ENCODE assay signal across 8 mouse cellular contexts in genomic region chr3:37738171-37738950, GRCm38 (mm10). TPM values are rescaled to one million over a fixed set of nuclear protein-coding genes. Genes with fewer than 3 reads are reported as not detected.
DNase-seq lines count a peak whose midpoint lies in the region; ATAC-seq lines count a peak whose summit lies in the region.
"Had no signal": no experiment of that assay in that cellular context is flagged by ENCODE, and none has a peak within 500 bp of the region (broad histone marks: within the 10 kb centered on the region; RNA-seq: fewer than 3 reads in every experiment).

No protein-coding gene starts in this region.

- no peak overlapping the region for H3K9ac ChIP-seq in hindbrain, embryonic 13.5 days
- H3K9ac ChIP-seq in hindbrain, embryonic 12.5 days, result no peak overlapping the region
- no peak overlapping the region for H3K9ac ChIP-seq in midbrain, embryonic 15.5 days
- no peak overlapping the region for H3K9ac ChIP-seq in midbrain, embryonic 11.5 days (ENCODE audit: low read length)
- no peak overlapping the region for H3K9ac ChIP-seq in embryonic facial prominence, embryonic 14.5 days (ENCODE audit: low read depth, low read length)
- H3K9ac ChIP-seq in limb, embryonic 15.5 days, result no peak overlapping the region
- H3K9ac ChIP-seq: neural tube, embryonic 12.5 days had no signal

- H3K27me3 ChIP-seq in hindbrain, embryonic 13.5 days, result no peaks in the 10 kb centered on the region
- no peaks in the 10 kb centered on the region; the same call in 1 of the 2 replicates for H3K27me3 ChIP-seq in hindbrain, embryonic 12.5 days
- no peaks in the 10 kb centered on the region for H3K27me3 ChIP-seq in midbrain, embryonic 15.5 days (replicated peaks)
- H3K27me3 ChIP-seq in midbrain, embryonic 11.5 days (ENCODE audit: control insufficient read depth, insufficient read depth, low read length), result no peaks in the 10 kb centered on the region
- no peaks in the 10 kb centered on the region for H3K27me3 ChIP-seq in embryonic facial prominence, embryonic 14.5 days (replicated peaks; ENCODE audit: control insufficient read depth, insufficient read depth, low read length)
- H3K27me3 ChIP-seq in limb, embryonic 15.5 days, result no peaks in the 10 kb centered on the region
- H3K27me3 ChIP-seq: neural tube, embryonic 12.5 days had no signal

- peak; percentile 28; the same call in 1 of the 2 replicates for ATAC-seq in hindbrain, embryonic 13.5 days (ENCODE audit: low FRiP score)
- no peak for ATAC-seq in hindbrain, embryonic 12.5 days (ENCODE audit: low FRiP score)
- peak; percentile 48; the same call in 1 of the 2 replicates for ATAC-seq in midbrain, embryonic 15.5 days (replicated peaks)
- no peak for ATAC-seq in midbrain, embryonic 11.5 days (ENCODE audit: low FRiP score)
- no peak for ATAC-seq in embryonic facial prominence, embryonic 14.5 days (ENCODE audit: low read depth)
- no peak for ATAC-seq in limb, embryonic 15.5 days (ENCODE audit: insufficient number of reproducible peaks, low FRiP score, low TSS enrichment, low read depth)

- H3K27ac ChIP-seq in hindbrain, embryonic 13.5 days, result no peak overlapping the region
- H3K27ac ChIP-seq in hindbrain, embryonic 12.5 days, result no peak overlapping the region
- no peak overlapping the region for H3K27ac ChIP-seq in midbrain, embryonic 15.5 days
- H3K27ac ChIP-seq in midbrain, embryonic 11.5 days (ENCODE audit: low read depth, low read length), result no peak overlapping the region
- H3K27ac ChIP-seq in embryonic facial prominence, embryonic 14.5 days (replicated peaks; ENCODE audit: low read depth, low read length), result peak overlapping the region; percentile 39; the same call in 1 of the 2 replicates
- peak overlapping the region; percentile 70 for H3K27ac ChIP-seq in limb, embryonic 15.5 days
- H3K27ac ChIP-seq: neural tube, embryonic 12.5 days had no signal

- no peaks in the 10 kb centered on the region for H3K9me3 ChIP-seq in hindbrain, embryonic 13.5 days
- no peaks in the 10 kb centered on the region for H3K9me3 ChIP-seq in hindbrain, embryonic 12.5 days (replicated peaks)
- no peaks in the 10 kb centered on the region for H3K9me3 ChIP-seq in midbrain, embryonic 15.5 days
- H3K9me3 ChIP-seq in midbrain, embryonic 11.5 days (ENCODE audit: control insufficient read depth, low read length), result no peaks in the 10 kb centered on the region
- H3K9me3 ChIP-seq in embryonic facial prominence, embryonic 14.5 days (ENCODE audit: control insufficient read depth, low read length), result no peaks in the 10 kb centered on the region
- no peaks in the 10 kb centered on the region for H3K9me3 ChIP-seq in limb, embryonic 15.5 days
- H3K9me3 ChIP-seq: neural tube, embryonic 12.5 days had no signal

- H3K4me3 ChIP-seq in hindbrain, embryonic 13.5 days, result no peak overlapping the region
- no peak overlapping the region for H3K4me3 ChIP-seq in hindbrain, embryonic 12.5 days
- no peak overlapping the region for H3K4me3 ChIP-seq in midbrain, embryonic 15.5 days
- H3K4me3 ChIP-seq in midbrain, embryonic 11.5 days (ENCODE audit: low read depth, low read length), result no peak overlapping the region
- H3K4me3 ChIP-seq in embryonic facial prominence, embryonic 14.5 days (ENCODE audit: low read depth, low read length), result no peak overlapping the region
- no peak overlapping the region for H3K4me3 ChIP-seq in limb, embryonic 15.5 days
- H3K4me3 ChIP-seq: neural tube, embryonic 12.5 days had no signal

- DNase-seq in midbrain, embryonic 11.5 days (ENCODE audit: low spot score, missing footprints), result no peak
- DNase-seq in embryonic facial prominence, embryonic 14.5 days (ENCODE audit: low spot score), result no peak
- DNase-seq in spleen, adult 18-20 months, result no peak

- peaks cover 21% of the 10 kb centered on the region for H3K4me1 ChIP-seq in hindbrain, embryonic 13.5 days (replicated peaks)
- peaks cover 9% of the 10 kb centered on the region; the same call in 1 of the 2 replicates for H3K4me1 ChIP-seq in hindbrain, embryonic 12.5 days
- 0 out of 2 replicates have a peak, but pooled peaks cover 4% of the 10 kb centered on the region for H3K4me1 ChIP-seq in midbrain, embryonic 15.5 days
- H3K4me1 ChIP-seq in midbrain, embryonic 11.5 days (ENCODE audit: control insufficient read depth, insufficient read depth, low read length), result no peaks in the 10 kb centered on the region
- peaks cover 26% of the 10 kb centered on the region for H3K4me1 ChIP-seq in embryonic facial prominence, embryonic 14.5 days (ENCODE audit: control insufficient read depth, insufficient read depth, low read length)
- H3K4me1 ChIP-seq in limb, embryonic 15.5 days, result peaks cover 27% of the 10 kb centered on the region
- H3K4me1 ChIP-seq: neural tube, embryonic 12.5 days had no signal

- H3K4me2 ChIP-seq in hindbrain, embryonic 13.5 days, result no peak overlapping the region
- H3K4me2 ChIP-seq in hindbrain, embryonic 12.5 days (replicated peaks), result no peak overlapping the region
- no peak overlapping the region for H3K4me2 ChIP-seq in midbrain, embryonic 15.5 days
- H3K4me2 ChIP-seq in midbrain, embryonic 11.5 days, result no peak overlapping the region
- no peak overlapping the region for H3K4me2 ChIP-seq in embryonic facial prominence, embryonic 14.5 days (ENCODE audit: low read depth, low read length)
- no peak overlapping the region for H3K4me2 ChIP-seq in limb, embryonic 15.5 days
- H3K4me2 ChIP-seq: neural tube, embryonic 12.5 days had no signal

- WGBS in hindbrain, embryonic 13.5 days, result 72% methylated on average over 17 of the region's 17 CpGs
- WGBS in hindbrain, embryonic 12.5 days, result 80% methylated on average over 17 of the region's 17 CpGs
- 70% methylated on average over 17 of the region's 17 CpGs for WGBS in midbrain, embryonic 15.5 days
- 88% methylated on average over 17 of the region's 17 CpGs for WGBS in midbrain, embryonic 11.5 days
- 74% methylated on average over 17 of the region's 17 CpGs for WGBS in embryonic facial prominence, embryonic 14.5 days
- WGBS in limb, embryonic 15.5 days, result 46% methylated on average over 17 of the region's 17 CpGs

- H3K36me3 ChIP-seq in hindbrain, embryonic 13.5 days, result no peaks in the 10 kb centered on the region
- no peaks in the 10 kb centered on the region for H3K36me3 ChIP-seq in hindbrain, embryonic 12.5 days
- H3K36me3 ChIP-seq in midbrain, embryonic 15.5 days (replicated peaks), result no peaks in the 10 kb centered on the region
- H3K36me3 ChIP-seq in midbrain, embryonic 11.5 days (ENCODE audit: control insufficient read depth, insufficient read depth, low read length), result no peaks in the 10 kb centered on the region
- no peaks in the 10 kb centered on the region for H3K36me3 ChIP-seq in embryonic facial prominence, embryonic 14.5 days (ENCODE audit: control insufficient read depth, insufficient read depth, low read length)
- H3K36me3 ChIP-seq in limb, embryonic 15.5 days, result no peaks in the 10 kb centered on the region
- H3K36me3 ChIP-seq: neural tube, embryonic 12.5 days had no signal

RNA-seq across cellular contexts. Expression of gene Gm5148, which starts 14.1 kb away (rescaled TPM):
- 8.5 and 10.7 TPM in 2 replicates for polyA plus RNA-seq in hindbrain, embryonic 13.5 days (2015; fragmentation: Nextera tagmentation; extraction: Ambion mirVana)
- polyA plus RNA-seq in hindbrain, embryonic 12.5 days (2016; fragmentation: Nextera tagmentation; extraction: Ambion mirVana), result 3.9 and 4.0 TPM in 2 replicates
- polyA plus RNA-seq in midbrain, embryonic 15.5 days (2015; fragmentation: Nextera tagmentation; extraction: Ambion mirVana), result 12.4 and 15.4 TPM in 2 replicates
- 1.9 and 3.7 TPM in 2 replicates for polyA plus RNA-seq in midbrain, embryonic 11.5 days (2014; fragmentation: Nextera tagmentation; extraction: Ambion mirVana)
- 5.6 and 5.8 TPM in 2 replicates for polyA plus RNA-seq in embryonic facial prominence, embryonic 14.5 days (2014; fragmentation: Nextera tagmentation; extraction: Ambion mirVana)
- 4.8 and 5.4 TPM in 2 replicates for polyA plus RNA-seq in limb, embryonic 15.5 days (2015; fragmentation: Nextera tagmentation; extraction: Ambion mirVana)

Comparison
In these comparisons a context has a peak if more than half of its experiments do, and no peak if none do; other contexts are left out.
1. ATAC-seq: peak in hindbrain, embryonic 13.5 days (single experiment) and midbrain, embryonic 15.5 days (single experiment); none in hindbrain, embryonic 12.5 days (single experiment), midbrain, embryonic 11.5 days (single experiment), embryonic facial prominence, embryonic 14.5 days (single experiment) and limb, embryonic 15.5 days (single experiment).
2. H3K27ac ChIP-seq: peak in embryonic facial prominence, embryonic 14.5 days (single experiment) and limb, embryonic 15.5 days (single experiment); none in hindbrain, embryonic 13.5 days (single experiment), hindbrain, embryonic 12.5 days (single experiment), midbrain, embryonic 15.5 days (single experiment) and midbrain, embryonic 11.5 days (single experiment).